Mouse (Mus musculus): ENCODE results near the gene Ipo7. TPM values are rescaled to one million over a fixed set of nuclear protein-coding genes. Genes with fewer than 3 reads are reported as not detected.
"Not testable (repeated sequence)": the region's sequence is repeated elsewhere in the genome, so short reads cannot be mapped to it uniquely, and the experiment has no call there.

The Ipo7 gene
- total RNA-seq (2021) = 10 to 100 TPM; 90.1 to 91.0 TPM
- long read RNA-seq, experiment 1, full-length matches to known transcripts = 2 of 14 reads
- long read RNA-seq, experiment 1, partial matches to known transcripts = 9 of 14 reads
- long read RNA-seq, experiment 1, other reads (novel, unspliced or antisense) = 3 of 14 reads
- long read RNA-seq, experiment 2, full-length matches to known transcripts = 1 of 11 reads
- long read RNA-seq, experiment 2, partial matches to known transcripts = 9 of 11 reads
- long read RNA-seq, experiment 2, other reads (novel, unspliced or antisense) = 1 of 11 reads

DNA sequence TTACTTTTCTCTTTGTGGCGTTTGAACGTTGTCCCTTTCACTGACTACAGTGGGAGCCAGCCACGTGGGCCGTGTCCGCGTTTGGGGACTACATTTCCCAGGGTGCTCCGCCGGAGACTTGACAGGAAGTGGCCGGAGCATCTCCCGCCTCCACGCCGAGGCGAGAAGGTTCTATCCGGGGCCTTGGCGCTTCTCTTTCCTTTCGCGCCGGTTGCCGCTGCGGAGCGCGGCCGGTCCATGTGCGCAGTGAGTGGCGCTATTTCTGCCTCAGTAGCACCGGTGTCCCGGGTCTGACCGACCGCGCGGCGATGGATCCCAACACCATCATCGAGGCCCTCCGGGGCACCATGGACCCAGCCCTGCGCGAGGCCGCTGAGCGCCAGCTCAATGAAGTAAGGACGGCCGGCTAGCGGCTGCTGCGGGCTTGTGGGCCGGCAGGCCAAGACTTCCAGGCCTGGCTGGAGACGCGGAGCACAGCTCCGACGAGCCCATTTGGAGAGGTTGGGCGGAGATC lies at the start of gene Ipo7:
Gene Ipo7, plus strand, starts transcription at position 158 of the 514 bp plus-strand sequence.
- DNase-seq (ENCODE audit: low spot score in 2 of 2) = peak; percentile 90 to 93
- intact Hi-C loops (cut with DNase I) = loop anchor here (2.0 kb wide), 1 partner anchor 59 kb away; no protein-coding TSS in a partner anchor

- DNase-seq (ENCODE audit: low spot score in 2 of 2) = peak; percentile 57 to 86
- intact Hi-C loops (cut with DNase I) = no loop called here
These were observed 49.1 kb upstream of the Ipo7 start for GRCm38 (mm10) chr7:109968924-109969450.

DNA sequence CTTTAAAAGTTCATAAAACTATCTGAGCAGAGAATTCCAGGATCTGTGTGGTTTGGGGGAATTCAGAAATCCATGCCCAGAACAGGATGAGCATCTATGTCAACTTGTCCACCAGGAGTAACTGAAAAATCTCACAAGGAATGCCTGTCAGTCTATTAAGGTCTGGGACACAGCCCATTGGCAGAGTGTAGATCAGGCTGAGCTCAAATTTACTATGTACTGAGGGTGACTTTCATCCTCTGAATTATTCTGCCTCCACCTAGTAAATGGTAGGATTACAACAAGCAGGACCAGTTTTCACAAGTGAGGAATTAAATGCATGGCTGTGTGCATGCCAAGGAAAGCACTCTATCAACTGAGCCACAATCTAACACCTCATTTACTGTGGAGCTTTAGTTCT lies 48.5 kb upstream of the Ipo7 start:
- intact Hi-C loops (cut with DNase I) = no loop called here

DNA sequence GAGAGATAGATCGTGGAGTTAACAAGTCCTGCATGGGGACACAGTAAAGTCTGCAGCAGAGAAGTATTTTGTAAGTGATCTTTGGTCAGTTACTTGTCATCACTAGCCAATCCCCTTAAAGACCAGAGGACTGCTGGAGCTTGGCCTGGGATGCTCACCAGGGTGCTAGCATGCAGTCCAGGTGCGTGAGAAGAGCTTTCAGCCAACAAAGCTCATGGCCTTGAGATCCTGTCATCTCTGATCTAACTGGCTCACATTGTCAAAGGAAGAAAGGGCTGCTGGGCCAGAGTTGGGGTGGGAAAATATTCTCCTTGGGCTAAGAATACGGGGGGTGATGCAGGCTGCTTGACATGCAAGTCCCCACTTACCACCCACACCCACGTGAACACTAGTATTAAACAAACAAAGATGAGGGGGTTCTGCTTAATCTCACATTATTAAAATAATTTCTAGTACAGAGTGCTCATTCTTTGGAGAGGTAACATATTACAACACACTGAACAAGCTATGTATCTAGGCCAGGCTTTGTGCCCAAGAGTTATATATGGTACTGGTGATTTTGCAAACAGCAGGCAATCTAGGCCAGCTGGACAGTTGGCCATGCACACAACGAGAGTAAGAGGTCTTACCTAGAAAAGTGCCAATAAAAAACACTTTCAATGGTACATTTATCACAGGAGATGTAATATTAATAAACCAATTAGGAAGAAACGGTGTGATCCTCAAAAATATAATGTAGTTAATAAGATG lies 41.9 kb upstream of the Ipo7 start:
- intact Hi-C loops (cut with DNase I) = loop anchor here (5.0 kb wide), 1 partner anchor 56 kb away; no protein-coding TSS in a partner anchor
- no peak for DNase-seq (ENCODE audit: low spot score in 2 of 2)

More for the DNA sequence above, 48.5 kb upstream of the Ipo7 start:
- no peak for DNase-seq (ENCODE audit: low spot score in 2 of 2)

DNA sequence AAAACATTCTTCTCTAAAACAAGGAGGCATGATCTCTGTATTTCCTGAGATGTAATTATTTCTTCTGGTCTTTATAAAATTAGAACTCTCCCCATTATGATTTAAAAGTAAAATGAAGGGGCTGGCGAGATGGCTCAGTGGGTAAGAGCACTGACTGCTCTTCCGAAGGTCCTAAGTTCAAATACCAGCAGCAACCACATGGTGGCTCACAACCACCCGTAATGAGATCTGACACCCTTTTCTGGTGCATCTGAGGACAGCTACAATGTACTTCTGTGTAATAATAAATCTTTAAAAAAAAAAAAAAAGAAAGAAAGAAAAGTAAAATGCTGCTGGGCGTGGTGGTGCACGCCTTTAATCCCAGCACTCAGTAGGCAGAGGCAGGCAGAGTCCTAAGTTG lies 40.9 kb upstream of the Ipo7 start:
- intact Hi-C loops (cut with DNase I) = loop anchor here (5.0 kb wide), 1 partner anchor 55 kb away; no protein-coding TSS in a partner anchor
- DNase-seq (ENCODE audit: low spot score in 2 of 2) = peak in 1 of 2 experiments; percentile 34

DNA sequence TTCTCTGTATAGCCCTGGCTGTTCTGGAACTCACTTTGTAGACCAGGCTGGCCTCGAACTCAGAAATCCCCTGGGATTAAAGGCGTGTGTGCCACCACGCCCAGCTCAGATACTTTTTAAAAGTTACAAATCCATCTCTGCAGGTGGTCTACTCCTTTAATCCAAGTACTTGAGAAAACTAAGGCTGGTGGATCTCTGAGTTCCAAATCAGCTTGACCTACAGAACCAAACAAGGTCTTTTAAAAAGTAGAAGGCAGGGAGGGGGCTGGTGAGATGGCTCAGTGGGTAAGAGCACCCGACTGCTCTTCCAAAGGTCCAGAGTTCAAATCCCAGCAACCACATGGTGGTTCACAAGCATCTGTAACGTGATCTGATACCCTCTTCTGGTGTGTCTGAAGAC lies 33.5 kb upstream of the Ipo7 start:
- DNase-seq (ENCODE audit: low spot score in 2 of 2); intact Hi-C loops (cut with DNase I): not testable (repeated sequence)

- intact Hi-C loops (cut with DNase I) = loop anchor here (2.0 kb wide), 1 partner anchor 75 kb away; the partner anchor contains the start of gene Zfp143
- DNase-seq (ENCODE audit: low spot score in 2 of 2) = peak in 1 of 2 experiments; percentile 18
These were observed 32.4 kb upstream of the Ipo7 start for GRCm38 (mm10) chr7:109985661-109986132.

DNA sequence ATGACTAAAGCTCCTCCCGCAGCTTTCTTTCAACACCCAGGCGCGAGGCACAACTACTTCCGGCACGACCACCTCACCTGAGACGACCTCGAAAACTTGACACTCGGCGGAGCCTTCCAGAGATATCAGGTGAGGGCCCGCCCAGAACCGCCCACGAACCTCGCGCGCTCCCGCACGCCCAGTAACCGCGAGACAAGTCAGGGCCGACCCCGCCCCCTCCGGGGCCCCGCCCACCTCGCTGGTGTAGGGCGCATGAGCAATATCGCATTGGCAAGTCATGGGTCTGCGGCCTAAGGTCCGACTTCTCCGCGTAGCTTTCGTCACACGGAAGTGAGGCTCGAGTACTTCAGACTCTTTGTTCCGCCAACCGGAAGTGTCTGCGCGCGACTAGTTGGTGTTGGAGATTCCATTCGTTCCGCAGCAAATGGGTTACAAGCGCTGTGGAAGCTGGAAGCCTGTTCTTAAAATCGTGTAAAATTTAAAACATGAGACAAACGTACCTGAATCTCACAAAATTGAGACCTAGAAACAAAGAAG lies 31.9 kb upstream of the Ipo7 start:
- intact Hi-C loops (cut with DNase I) = loop anchor here (2.0 kb wide), 1 partner anchor 75 kb away; the partner anchor contains the start of gene Zfp143
- DNase-seq (ENCODE audit: low spot score in 2 of 2) = peak; percentile 99

GRCm38 (mm10) chr7:109986775-109987174 lies 31.3 kb upstream of the Ipo7 start, which contains the start of gene Tmem41b:
TSS of gene Tmem41b (minus strand) at chr7:109986929.
- DNase-seq (ENCODE audit: low spot score in 2 of 2) = peak in 1 of 2 experiments; percentile 35
- intact Hi-C loops (cut with DNase I) = loop anchor here (2.0 kb wide), 1 partner anchor 74 kb away; the partner anchor contains the start of gene Zfp143

- intact Hi-C loops (cut with DNase I) = no loop called here
- DNase-seq (ENCODE audit: low spot score in 2 of 2) = no peak
These were observed 26.8 kb upstream of the Ipo7 start for GRCm38 (mm10) chr7:109991286-109991685.

GRCm38 (mm10) chr7:109993157-109993959 lies 24.7 kb upstream of the Ipo7 start:
- intact Hi-C loops (cut with DNase I) = no loop called here
- no peak for DNase-seq (ENCODE audit: low spot score in 2 of 2)

DNA sequence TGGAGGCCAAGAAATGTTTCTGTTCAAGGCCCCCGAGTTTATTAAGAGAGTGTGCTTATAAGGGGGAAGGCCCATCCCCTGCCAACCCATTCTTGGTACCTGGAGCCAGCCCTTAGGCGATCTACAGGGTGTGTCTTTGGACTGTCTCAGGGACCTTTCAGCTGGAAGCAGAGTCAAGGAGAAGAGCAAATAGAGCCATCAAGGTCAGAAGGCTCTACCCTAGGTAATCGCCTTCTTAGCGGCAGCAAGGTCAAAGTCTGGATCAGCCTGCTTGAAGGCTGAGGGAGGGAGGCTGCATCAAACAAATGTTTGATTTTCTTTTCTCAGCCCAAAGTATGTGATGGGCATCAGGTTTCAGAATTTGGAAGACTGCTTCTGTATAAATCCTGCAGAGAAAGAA lies 19.7 kb upstream of the Ipo7 start:
- intact Hi-C loops (cut with DNase I) = no loop called here
- DNase-seq (ENCODE audit: low spot score in 2 of 2) = no peak

GRCm38 (mm10) chr7:110002092-110002491 lies 16.0 kb upstream of the Ipo7 start:
- DNase-seq (ENCODE audit: low spot score in 2 of 2) = no peak
- intact Hi-C loops (cut with DNase I) = loop anchor here (10.0 kb wide), 1 partner anchor 243 kb away; no protein-coding TSS in a partner anchor

DNA sequence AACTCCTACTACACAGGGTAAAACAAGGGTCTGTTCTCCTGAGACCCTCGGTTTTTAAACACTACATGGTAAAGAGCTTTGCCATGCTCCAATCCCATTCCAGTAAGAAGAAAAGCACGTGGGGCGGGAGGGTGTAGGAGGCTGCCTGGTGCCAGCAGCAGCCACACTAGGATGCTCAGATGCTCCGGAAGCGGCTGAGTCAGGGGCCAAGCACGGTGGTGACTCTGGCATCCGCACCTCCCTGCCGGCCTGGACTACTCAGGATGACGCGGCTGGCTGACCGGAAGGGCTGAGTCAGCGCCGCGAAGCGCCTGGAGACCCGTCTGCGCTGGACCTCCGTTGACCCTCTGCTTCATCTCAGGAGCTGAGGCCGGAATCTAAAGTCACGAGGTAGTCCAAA lies 15.1 kb upstream of the Ipo7 start:
- peak in 1 of 2 experiments; percentile 30 for DNase-seq (ENCODE audit: low spot score in 2 of 2)
- intact Hi-C loops (cut with DNase I) = loop anchor here (10.0 kb wide), 1 partner anchor 242 kb away; no protein-coding TSS in a partner anchor

DNA sequence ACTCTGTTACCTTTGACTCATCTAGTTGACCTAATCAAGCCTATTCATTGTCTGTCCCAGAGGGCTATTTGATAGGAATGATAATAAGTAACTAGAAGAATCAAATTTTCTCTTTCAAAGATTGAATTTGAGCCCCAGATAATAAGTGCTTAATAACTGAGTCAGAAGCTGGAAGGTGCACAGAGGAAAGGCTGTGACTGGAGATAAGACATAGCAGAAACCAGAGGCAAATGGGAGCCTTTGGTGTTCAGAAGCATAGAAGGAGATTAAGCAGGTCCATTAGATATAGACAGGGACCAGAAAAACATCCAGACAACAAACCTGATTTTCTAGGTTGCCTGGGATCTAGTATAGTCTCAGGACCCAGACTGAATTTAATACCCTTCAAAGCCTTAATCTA lies 12.1 kb upstream of the Ipo7 start:
- intact Hi-C loops (cut with DNase I) = loop anchor here (10.0 kb wide), 1 partner anchor 239 kb away; no protein-coding TSS in a partner anchor
- DNase-seq (ENCODE audit: low spot score in 2 of 2) = no peak

- DNase-seq (ENCODE audit: low spot score in 2 of 2) = no peak
- intact Hi-C loops (cut with DNase I) = loop anchor here (10.0 kb wide), 1 partner anchor 238 kb away; no protein-coding TSS in a partner anchor
These were observed 11.4 kb upstream of the Ipo7 start for GRCm38 (mm10) chr7:110006471-110007195.

DNA sequence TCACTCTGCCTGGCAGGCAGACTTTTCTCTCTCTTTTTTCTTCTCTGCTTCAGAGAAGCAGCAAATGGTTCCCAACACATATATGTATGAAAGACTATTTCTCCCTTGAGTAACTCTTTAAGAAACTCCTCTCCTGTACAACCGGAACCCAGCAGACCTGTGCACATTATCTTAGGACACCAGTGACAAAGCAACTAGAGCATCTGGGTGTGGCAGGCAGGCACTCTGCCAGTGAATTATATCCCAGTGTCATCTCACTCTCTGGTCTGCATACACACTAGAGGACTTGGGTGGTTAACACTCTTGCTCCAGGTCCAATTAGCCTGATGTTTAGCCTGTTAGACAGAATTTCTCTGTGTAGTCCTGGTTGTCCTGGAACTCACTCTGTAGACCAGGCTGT lies 9.6 kb upstream of the Ipo7 start:
- no peak for DNase-seq (ENCODE audit: low spot score in 2 of 2)
- intact Hi-C loops (cut with DNase I) = loop anchor here (10.0 kb wide), 1 partner anchor 236 kb away; no protein-coding TSS in a partner anchor

DNA sequence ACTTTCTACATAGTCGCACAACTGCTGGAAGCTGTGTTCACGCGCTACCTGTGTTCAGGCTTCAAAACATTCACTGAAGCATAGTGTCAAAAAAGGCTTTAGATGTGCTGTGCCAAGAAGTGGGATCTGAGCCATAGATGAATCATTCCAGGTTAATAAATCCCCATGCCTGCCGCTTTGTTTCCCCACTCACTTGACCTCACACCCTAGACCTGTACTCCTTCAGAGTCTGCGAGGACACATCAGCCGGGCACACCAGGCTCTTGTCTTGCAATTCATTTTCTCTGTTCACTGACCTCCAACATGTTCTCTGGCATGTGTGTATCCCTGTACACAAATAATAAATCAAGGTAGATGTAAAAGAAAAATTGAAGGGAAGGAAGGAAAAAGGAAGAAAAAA lies 9.0 kb upstream of the Ipo7 start:
- DNase-seq (ENCODE audit: low spot score in 2 of 2) = no peak
- intact Hi-C loops (cut with DNase I) = loop anchor here (10.0 kb wide), 1 partner anchor 236 kb away; no protein-coding TSS in a partner anchor

Data from left cerebral cortex, postnatal 14 days (tissue).